Mouse (Mus musculus) lung, embryonic 16.5 days (tissue): ENCODE measurements around the gene Tmem184c. TPM values are rescaled to one million over a fixed set of nuclear protein-coding genes. Genes with fewer than 3 reads are reported as not detected.

Source experiments
- ATAC-seq: fragments of 200-750 bp; cut with Nextera tagmentation; 2 replicates; pipeline ENCODE4 v1.8.0; 2017; ENCODE audit warnings: low read depth, mild to moderate bottlenecking, moderate library complexity
- H3K27ac ChIP-seq: fragments of 300-500 bp; sonication (generic); 2 replicates; pipeline ENCODE4 v1.5.1; 2014; ENCODE audit warnings: mild to moderate bottlenecking, control low read depth, low read length
- H3K27me3 ChIP-seq: fragments of 300-500 bp; sonication (generic); 2 replicates; pipeline ENCODE4 v1.6.1; 2014; ENCODE audit warnings: low read depth, low read length, mixed read lengths; ENCODE audit not compliant: control insufficient read depth, insufficient read depth
- H3K36me3 ChIP-seq: fragments of 300-500 bp; sonication (generic); 2 replicates; pipeline ENCODE4 v1.6.1; 2014; ENCODE audit warnings: low read length; ENCODE audit not compliant: control insufficient read depth, insufficient read depth
- H3K4me1 ChIP-seq: fragments of 300-500 bp; sonication (generic); replicated peaks from 2 replicates; pipeline ENCODE4 v1.6.1; 2014; ENCODE audit warnings: low read length, mixed read lengths; ENCODE audit not compliant: control insufficient read depth, insufficient read depth
- H3K4me2 ChIP-seq: fragments of 300-500 bp; sonication (generic); 2 replicates; pipeline ENCODE4 v1.6.1; 2014; ENCODE audit warnings: low read depth, low read length, control low read depth
- H3K4me3 ChIP-seq: fragments of 300-500 bp; sonication (generic); 2 replicates; pipeline ENCODE4 v1.5.1; 2014; ENCODE audit warnings: mild to moderate bottlenecking, low read length, control low read depth
- H3K9ac ChIP-seq: fragments of 300-500 bp; sonication (generic); 2 replicates; pipeline ENCODE4 v1.6.1; 2014; ENCODE audit warnings: low read length, control low read depth
- H3K9me3 ChIP-seq: fragments of 300-500 bp; sonication (generic); 2 replicates; pipeline ENCODE4 v1.6.1; 2016; ENCODE audit warnings: low read length; ENCODE audit not compliant: control insufficient read depth
- WGBS: fragments of 180-500 bp; shearing (Covaris S2); extraction: QIAGEN DNeasy Blood & Tissue Kit; methylation state at CpG from one replicate; pipeline ENCODE4 v1.1.7; 2014; 5-methylcytosine and 5-hydroxymethylcytosine counted together
- polyA plus RNA-seq: library from polyadenylated mRNA; unstranded; fragments of >200 nt; fragmentation: Nextera tagmentation; extraction: Ambion mirVana; gene quantifications from 2 replicates; pipeline ENCODE4 v1.2.1, GENCODE M21; 2015

The Tmem184c gene
- polyA plus RNA-seq, 1 experiment from 2014 or later, result 30.1 TPM

DNA sequence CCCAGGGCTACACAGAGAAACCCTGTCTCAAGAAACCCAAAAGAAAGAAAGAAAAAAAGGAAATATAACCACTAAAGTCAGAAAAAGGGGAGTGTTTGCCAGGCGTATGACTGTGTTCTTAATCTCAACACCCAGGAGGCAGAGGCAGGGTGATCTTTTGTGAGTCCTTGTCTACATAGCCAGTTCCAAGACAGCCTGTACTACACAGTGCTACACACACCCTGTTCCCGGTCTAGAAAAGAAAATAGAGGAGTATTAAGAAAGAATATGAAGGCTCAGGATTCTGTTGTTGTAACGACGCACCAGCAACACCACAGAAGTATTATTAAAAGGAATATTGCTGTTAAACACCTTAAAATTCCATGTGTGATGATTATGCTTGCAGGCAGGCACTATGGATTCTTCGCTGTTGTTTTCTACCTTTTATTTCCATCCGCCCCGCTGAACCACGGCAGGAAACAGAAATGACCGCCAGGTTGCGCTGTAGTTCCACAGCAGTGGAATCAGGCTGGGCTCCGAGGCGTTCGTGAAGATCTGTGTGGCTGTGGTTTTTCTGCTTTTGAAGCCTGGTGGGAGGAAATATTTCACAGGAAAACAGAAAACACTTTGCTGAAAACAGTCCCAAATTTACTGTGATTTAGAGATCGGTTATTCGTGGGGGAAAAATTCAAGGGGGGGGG lies 19.5 kb upstream of the Tmem184c start:
- H3K36me3 ChIP-seq, result no peaks in the 10 kb centered on the region
- peaks cover 9% of the 10 kb centered on the region for H3K4me1 ChIP-seq
- H3K9ac ChIP-seq, result no peak overlapping the region
- H3K27me3 ChIP-seq, result no peaks in the 10 kb centered on the region
- no peak overlapping the region for H3K4me2 ChIP-seq
- WGBS, result 17% methylated on average over 15 of the region's 15 CpGs
- no peaks in the 10 kb centered on the region for H3K9me3 ChIP-seq
- peak overlapping the region; percentile 80 for H3K27ac ChIP-seq
- no peak overlapping the region for H3K4me3 ChIP-seq
- ATAC-seq, result peak; percentile 83

DNA sequence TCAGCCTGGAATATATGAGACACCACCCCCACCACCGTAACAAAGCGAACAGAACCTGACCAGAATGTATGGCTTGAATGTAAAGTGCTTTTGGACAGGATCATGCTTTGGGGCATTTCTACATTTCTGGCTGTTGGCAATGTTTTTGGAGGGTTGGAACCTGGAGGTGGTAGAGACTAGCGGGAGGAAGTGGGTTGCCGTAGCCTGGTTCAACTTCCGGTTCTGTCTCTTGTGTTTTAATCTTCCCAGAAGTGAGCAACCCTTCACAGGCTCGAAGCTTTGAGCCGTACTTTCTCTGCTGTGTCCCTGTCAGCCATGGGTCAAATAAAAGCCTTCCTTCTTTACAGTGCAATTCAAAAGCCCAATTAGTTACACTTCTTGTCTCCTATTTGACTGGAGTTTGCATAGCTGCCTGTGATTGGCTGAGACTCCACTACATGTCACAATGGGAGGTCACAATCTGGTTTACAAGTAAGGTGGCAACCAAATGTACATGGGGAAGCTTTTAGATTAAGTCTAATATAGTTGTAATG lies 13.2 kb upstream of the Tmem184c start:
- Histone ChIP-seq H3K4me3 (no peak overlapping the region), H3K27ac (no peak overlapping the region), H3K4me2 (no peak overlapping the region), H3K36me3 (no peaks in the 10 kb centered on the region), H3K4me1 (no peaks in the 10 kb centered on the region), H3K9ac (no peak overlapping the region), H3K9me3 (no peaks in the 10 kb centered on the region), H3K27me3 (no peaks in the 10 kb centered on the region)
- WGBS, result 82% methylated on average over 7 of the region's 7 CpGs
- ATAC-seq, result no peak

- peaks cover 4% of the 10 kb centered on the region for H3K4me1 ChIP-seq
- no peak overlapping the region for H3K4me2 ChIP-seq
- no peak overlapping the region for H3K4me3 ChIP-seq
- H3K27ac ChIP-seq, result no peak overlapping the region
- H3K27me3 ChIP-seq, result no peaks in the 10 kb centered on the region
- 26% methylated on average over 2 of the region's 2 CpGs for WGBS
- no peak overlapping the region for H3K9ac ChIP-seq
- no peaks in the 10 kb centered on the region for H3K9me3 ChIP-seq
- no peaks in the 10 kb centered on the region for H3K36me3 ChIP-seq
- ATAC-seq, result peak; percentile 69
These were observed 7.4 kb upstream of the Tmem184c start for GRCm38 (mm10) chr8:77617916-77618315.

DNA sequence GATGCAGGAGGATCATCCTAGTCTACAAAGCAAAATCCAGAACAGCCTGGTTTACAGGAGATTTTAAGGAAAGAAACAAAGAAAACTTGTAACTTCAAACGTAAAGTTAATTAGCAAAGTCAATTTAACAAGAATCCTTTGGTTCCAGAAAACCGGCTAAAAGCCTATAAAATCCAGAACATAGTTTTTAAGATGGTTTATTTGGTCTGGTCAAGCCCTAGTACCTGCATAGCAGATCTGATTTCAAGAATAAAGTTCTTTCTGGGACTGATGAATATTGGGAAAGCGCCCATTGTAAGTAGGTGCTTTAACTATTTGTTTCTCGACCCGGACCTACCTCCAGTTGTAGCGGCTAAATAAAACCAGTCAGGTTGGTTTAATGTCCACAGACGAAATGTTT lies 877 bp downstream of the Tmem184c start:
- peak overlapping the region; percentile 68 for H3K9ac ChIP-seq

GRCm38 (mm10) chr8:77584174-77584573 lies 26.3 kb downstream of the Tmem184c start:
- Histone ChIP-seq H3K36me3 (peaks cover 16% of the 10 kb centered on the region), H3K9ac (no peak overlapping the region), H3K4me3 (no peak overlapping the region), H3K27ac (no peak overlapping the region), H3K4me1 (no peaks in the 10 kb centered on the region), H3K4me2 (no peak overlapping the region), H3K27me3 (no peaks in the 10 kb centered on the region), H3K9me3 (no peaks in the 10 kb centered on the region)
- no peak for ATAC-seq
- WGBS, result 83% methylated on average over 4 of the region's 4 CpGs

More for the DNA sequence above, 877 bp downstream of the Tmem184c start:
- Histone ChIP-seq H3K36me3 (0 out of 2 replicates have a peak, but pooled peaks cover 2% of the 10 kb centered on the region), H3K4me1 (peaks cover 6% of the 10 kb centered on the region), H3K9me3 (no peaks in the 10 kb centered on the region), H3K4me2 (peak overlapping the region; percentile 90), H3K4me3 (peak overlapping the region; percentile 84), H3K27ac (no peak overlapping the region), H3K27me3 (no peaks in the 10 kb centered on the region)
- ATAC-seq, result no peak
- WGBS, result 11% methylated on average over 7 of the region's 7 CpGs

DNA sequence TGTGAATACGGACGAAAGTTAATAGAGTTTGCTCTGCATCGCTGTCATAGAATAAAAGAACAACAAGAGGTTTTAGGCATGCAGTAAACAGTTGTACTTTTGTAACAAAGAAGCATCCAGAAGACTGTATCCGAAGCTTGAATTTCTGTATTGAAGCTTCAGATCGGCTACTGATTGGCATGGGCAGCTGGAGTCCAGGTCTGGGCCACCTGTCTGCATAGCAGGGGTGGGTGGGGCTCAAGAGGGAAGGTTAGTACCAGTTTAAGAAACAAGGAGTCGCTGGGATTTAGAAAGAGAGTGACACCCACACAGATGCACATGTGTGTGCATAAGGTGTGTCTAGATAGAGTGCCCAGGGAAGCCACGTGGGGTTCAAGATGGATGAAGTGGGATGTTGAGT lies 32.8 kb downstream of the Tmem184c start:
- no peaks in the 10 kb centered on the region for H3K9me3 ChIP-seq
- no peak overlapping the region for H3K4me2 ChIP-seq
- 88% methylated on average over 7 of the region's 7 CpGs for WGBS

DNA sequence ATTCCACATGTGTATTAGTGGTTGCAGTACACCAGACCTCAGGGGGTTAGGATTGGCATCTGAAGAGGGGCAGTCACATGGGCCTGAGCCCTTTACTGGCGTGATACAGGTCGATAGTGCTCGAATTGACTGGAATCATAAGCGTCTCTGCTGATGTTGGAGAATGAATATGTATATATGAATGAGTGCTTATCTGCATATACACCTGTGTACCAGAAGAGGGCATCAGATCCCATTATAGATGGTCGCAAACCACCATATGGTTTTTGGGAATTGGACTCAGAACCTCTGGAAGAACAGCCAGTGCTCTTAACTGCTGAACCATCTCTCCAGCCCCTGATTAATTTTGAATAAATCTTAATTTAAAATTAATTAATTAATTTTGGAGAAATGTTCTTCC lies 36.3 kb downstream of the Tmem184c start:
- no peaks in the 10 kb centered on the region for H3K9me3 ChIP-seq
- 77% methylated on average over 5 of the region's 5 CpGs for WGBS
- no peak overlapping the region for H3K9ac ChIP-seq
- no peak overlapping the region for H3K4me3 ChIP-seq
- H3K27ac ChIP-seq, result no peak overlapping the region
- no peaks in the 10 kb centered on the region for H3K4me1 ChIP-seq
- peaks cover 7% of the 10 kb centered on the region; the same call in 1 of the 2 replicates for H3K36me3 ChIP-seq
- no peak overlapping the region for H3K4me2 ChIP-seq
- no peak for ATAC-seq
- no peaks in the 10 kb centered on the region for H3K27me3 ChIP-seq

More for the DNA sequence above, 32.8 kb downstream of the Tmem184c start:
- no peak for ATAC-seq
- no peak overlapping the region for H3K4me3 ChIP-seq
- no peaks in the 10 kb centered on the region for H3K4me1 ChIP-seq
- H3K27ac ChIP-seq, result no peak overlapping the region
- H3K27me3 ChIP-seq, result no peaks in the 10 kb centered on the region
- H3K9ac ChIP-seq, result no peak overlapping the region
- peaks cover 16% of the 10 kb centered on the region for H3K36me3 ChIP-seq

- H3K36me3 ChIP-seq, result peaks cover 45% of the 10 kb centered on the region
- H3K4me1 ChIP-seq, result no peaks in the 10 kb centered on the region
- H3K4me2 ChIP-seq, result no peak overlapping the region
- H3K27me3 ChIP-seq, result no peaks in the 10 kb centered on the region
- no peak overlapping the region for H3K27ac ChIP-seq
- ATAC-seq, result no peak
- no peaks in the 10 kb centered on the region for H3K9me3 ChIP-seq
- WGBS, result 83% methylated on average over 3 of the region's 3 CpGs
- no peak overlapping the region for H3K9ac ChIP-seq
- no peak overlapping the region for H3K4me3 ChIP-seq
These were observed 49.1 kb downstream of the Tmem184c start for GRCm38 (mm10) chr8:77561441-77561840.

- H3K27ac ChIP-seq, result no peak overlapping the region
These were observed 58.0 kb downstream of the Tmem184c start for GRCm38 (mm10) chr8:77552491-77552890.

More at GRCm38 (mm10) chr8:77552491-77552890, 58.0 kb downstream of the Tmem184c start:
- Histone ChIP-seq H3K9me3 (no peaks in the 10 kb centered on the region), H3K4me3 (no peak overlapping the region), H3K36me3 (peaks cover 24% of the 10 kb centered on the region), H3K4me2 (no peak overlapping the region), H3K9ac (no peak overlapping the region), H3K4me1 (no peaks in the 10 kb centered on the region; the same call in 1 of the 2 replicates), H3K27me3 (no peaks in the 10 kb centered on the region)
- 93% methylated on average over 3 of the region's 3 CpGs for WGBS
- ATAC-seq, result no peak
